Mouse (Mus musculus) G1E (cell line): ENCODE data around the gene 2810006K23Rik.

Source experiments
- CTCF ChIP-seq: IDR thresholded peaks from 2 replicates; pipeline ENCODE4 v1.5.1; 2012; ENCODE audit warnings: low read depth, low read length, inconsistent platforms, mixed read lengths
- GATA1 ChIP-seq: IDR thresholded peaks from 2 replicates; pipeline ENCODE4 v1.6.1; 2012; ENCODE audit warnings: borderline replicate concordance, low read length, inconsistent platforms, mixed read lengths

GRCm38 (mm10) chr5:124364173-124364918, 36.5 kb downstream of the 2810006K23Rik start:
- no peak for TF ChIP-seq CTCF
- TF ChIP-seq GATA1, result no peak
